ENCODE assay signal across 9 mouse cellular contexts in the genomic region with DNA sequence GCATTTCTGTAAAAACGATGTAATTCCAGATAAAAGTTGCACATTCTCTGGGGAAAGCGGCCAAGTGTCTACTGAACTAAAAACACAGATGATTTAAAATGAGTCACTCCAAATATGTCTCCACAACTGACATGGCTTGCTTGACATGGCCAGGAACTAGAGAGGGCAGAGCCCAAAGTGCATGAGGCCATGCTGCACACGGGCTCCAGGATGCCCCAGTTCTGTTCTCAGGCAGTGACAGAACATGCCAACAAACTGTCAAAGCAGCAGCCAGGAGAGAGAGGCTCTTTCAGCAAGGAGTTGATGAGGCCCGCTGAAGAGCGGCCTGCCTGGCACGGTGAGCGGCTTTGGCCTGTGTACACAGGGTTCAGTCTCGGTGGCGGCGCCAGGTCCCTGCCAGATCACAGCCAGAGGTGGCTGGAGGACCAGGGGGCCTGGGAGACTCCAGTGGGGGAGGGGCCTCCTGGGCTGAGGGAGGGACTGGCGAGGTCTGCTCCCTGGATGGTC.
DNase-seq lines count a peak whose midpoint lies in the region; ATAC-seq and TF ChIP-seq lines count a peak whose summit lies in the region.
"Had no signal": no experiment of that assay in that cellular context is flagged by ENCODE, and none has a peak within 500 bp of the region (broad histone marks: within the 10 kb centered on the region; RNA-seq: fewer than 3 reads in every experiment).

No protein-coding gene starts in this region.

- peak; percentile 76 for DNase-seq in liver, adult 2 months (ENCODE audit: extremely low read depth, low read depth, low spot score)
- DNase-seq in liver = no peak
- no peak for DNase-seq in heart, embryonic 10.5 days (ENCODE audit: low spot score)
- DNase-seq in kidney, postnatal 10 days = peak; percentile 55
- peak; percentile 37 to 42 for DNase-seq in lung, adult 18-20 months
- peak; percentile 45 to 57 for DNase-seq in right cerebral cortex, adult 2 months (ENCODE audit: low spot score in 2 of 2)
- DNase-seq in spleen, adult 12 weeks (ENCODE audit: low spot score) = no peak

- WGBS in liver, adult 2 months = 25% methylated on average over 11 of the region's 11 CpGs
- 61% methylated on average over 11 of the region's 11 CpGs for WGBS in embryonic facial prominence, embryonic 13.5 days
- 43% methylated on average over 11 of the region's 11 CpGs for WGBS in heart, embryonic 10.5 days

- H3K27ac ChIP-seq in liver, adult 2 months (replicated peaks; ENCODE audit: insufficient read depth, low read depth, low read length) = no peak overlapping the region
- peak overlapping the region; percentile 53 for H3K27ac ChIP-seq in embryonic facial prominence, embryonic 13.5 days
- peak overlapping the region; percentile 79 for H3K27ac ChIP-seq in heart, embryonic 10.5 days

- no peak for TF ChIP-seq POLR2A in liver, adult 2 months (IDR thresholded peaks at IDR 0.05; ENCODE audit: extremely low read depth, insufficient read depth, low read length)

- no peak overlapping the region for H3K4me3 ChIP-seq in liver, adult 2 months (ENCODE audit: insufficient read depth, low read depth, low read length)
- H3K4me3 ChIP-seq in embryonic facial prominence, embryonic 13.5 days = no peak overlapping the region
- no peak overlapping the region for H3K4me3 ChIP-seq in heart, embryonic 10.5 days

- no peaks in the 10 kb centered on the region for H3K27me3 ChIP-seq in liver, adult 2 months (ENCODE audit: control insufficient read depth, insufficient read depth, low read length)
- no peaks in the 10 kb centered on the region for H3K27me3 ChIP-seq in embryonic facial prominence, embryonic 13.5 days
- no peaks in the 10 kb centered on the region for H3K27me3 ChIP-seq in heart, embryonic 10.5 days (ENCODE audit: insufficient read depth, poor library complexity, severe bottlenecking)
- H3K27me3 ChIP-seq: CH12.LX had no signal

- H3K9ac ChIP-seq in liver, adult 2 months (ENCODE audit: low read depth, low read length) = no peak overlapping the region
- H3K9ac ChIP-seq in embryonic facial prominence, embryonic 13.5 days = peak overlapping the region; percentile 27; the same call in 1 of the 2 replicates

- no peak overlapping the region for H3K4me2 ChIP-seq in embryonic facial prominence, embryonic 13.5 days

- TF ChIP-seq CTCF in liver, adult 2 months (IDR thresholded peaks at IDR 0.05; ENCODE audit: low read depth, low read length) = no peak

- H3K36me3 ChIP-seq in liver, adult 2 months (ENCODE audit: control insufficient read depth, insufficient read depth, low read length) = no peaks in the 10 kb centered on the region; the same call in 1 of the 2 replicates
- H3K36me3 ChIP-seq in embryonic facial prominence, embryonic 13.5 days = peaks cover 25% of the 10 kb centered on the region
- no peaks in the 10 kb centered on the region for H3K36me3 ChIP-seq in heart, embryonic 10.5 days

- no peaks in the 10 kb centered on the region for H3K79me2 ChIP-seq in liver, adult 2 months (ENCODE audit: control insufficient read depth, insufficient read depth, low read length)

- no peaks in the 10 kb centered on the region for H3K9me3 ChIP-seq in embryonic facial prominence, embryonic 13.5 days
- no peaks in the 10 kb centered on the region for H3K9me3 ChIP-seq in heart, embryonic 10.5 days

- H3K4me1 ChIP-seq in liver, adult 2 months (ENCODE audit: control insufficient read depth, insufficient read depth, low read length) = peaks cover 3% of the 10 kb centered on the region; the same call in 1 of the 2 replicates
- H3K4me1 ChIP-seq in embryonic facial prominence, embryonic 13.5 days = peaks cover 33% of the 10 kb centered on the region
- peaks cover 65% of the 10 kb centered on the region for H3K4me1 ChIP-seq in heart, embryonic 10.5 days

- peak; percentile 57 for ATAC-seq in embryonic facial prominence, embryonic 13.5 days (ENCODE audit: insufficient number of reproducible peaks, insufficient read depth, low FRiP score, low TSS enrichment, low read depth)

Comparison
In these comparisons a context has a peak if more than half of its experiments do, and no peak if none do; other contexts are left out.
1. DNase-seq: peak in liver, adult 2 months (single experiment), kidney, postnatal 10 days (single experiment), lung, adult 18-20 months (2 of 2) and right cerebral cortex, adult 2 months (2 of 2); none in liver (single experiment), heart, embryonic 10.5 days (single experiment) and spleen, adult 12 weeks (single experiment).